Mouse (Mus musculus): ENCODE measurements around the gene A330070K13Rik. TPM values are rescaled to one million over a fixed set of nuclear protein-coding genes. Genes with fewer than 3 reads are reported as not detected.

A330070K13Rik gene
- total RNA-seq, 2 experiments from 2014 or later = not detected

DNA sequence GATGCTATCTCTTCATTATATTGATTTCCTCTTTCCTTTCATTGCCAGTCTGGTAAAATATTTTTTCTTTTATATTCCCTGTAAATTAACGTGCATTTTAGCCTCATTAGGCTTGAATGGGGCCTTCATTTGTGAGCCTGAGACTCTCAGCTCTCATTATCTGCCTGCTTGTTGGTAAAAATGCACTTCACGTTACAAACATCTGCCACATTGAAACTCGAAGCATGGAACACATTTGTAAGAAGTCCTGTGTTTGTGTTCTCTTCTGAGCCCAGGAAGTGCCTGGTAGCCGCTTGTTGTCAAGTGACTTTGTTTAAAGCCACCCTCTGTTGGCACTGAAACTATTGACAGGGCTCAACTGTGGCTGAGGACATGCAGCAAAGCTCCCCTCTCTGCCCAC, 53.2 kb downstream of the A330070K13Rik start:
- ATAC-seq (replicated peaks; ENCODE audit: low FRiP score, poor library complexity, severe bottlenecking) = no peak

DNA sequence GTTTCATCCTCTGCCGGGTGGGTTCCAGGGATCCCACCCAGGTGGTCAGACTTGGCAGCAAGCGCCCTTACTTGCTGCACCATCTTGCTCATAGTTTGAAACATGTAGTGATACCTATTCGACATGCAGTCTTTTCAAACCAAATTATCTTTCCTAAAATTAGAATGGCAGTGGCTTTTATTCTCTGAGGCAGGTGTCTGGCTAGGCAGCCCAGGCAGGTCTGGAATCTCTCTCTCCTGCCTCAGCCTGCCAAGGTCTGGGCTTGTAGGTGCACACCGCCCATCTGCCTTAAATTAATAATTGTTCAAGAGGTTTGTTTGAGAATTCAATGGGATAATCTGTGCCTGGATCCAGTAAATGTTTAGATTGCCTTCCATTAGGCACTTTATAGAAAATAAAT, 53.6 kb downstream of the A330070K13Rik start:
- ATAC-seq (replicated peaks; ENCODE audit: low FRiP score, poor library complexity, severe bottlenecking) = no peak

DNA sequence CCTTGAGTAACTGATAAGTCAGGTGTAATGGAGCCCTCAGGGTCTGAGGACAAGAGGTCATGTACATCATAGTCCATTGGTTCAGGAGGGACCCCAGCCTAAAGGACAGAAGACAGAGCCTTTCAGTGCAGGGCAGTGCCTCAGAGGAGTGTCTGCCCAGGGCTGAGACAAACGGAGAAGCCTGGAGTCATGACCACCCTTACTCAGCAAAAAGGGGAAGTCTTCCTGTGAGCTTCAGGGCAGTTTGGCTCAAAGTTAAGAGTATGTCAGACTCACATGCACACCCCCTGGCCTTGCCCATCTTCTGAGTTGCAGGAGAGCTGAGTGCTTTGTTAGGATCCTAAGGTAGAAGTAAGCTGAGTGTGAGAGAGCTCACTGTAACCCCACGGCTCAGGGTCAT, 54.5 kb downstream of the A330070K13Rik start:
- no peak for ATAC-seq (replicated peaks; ENCODE audit: low FRiP score, poor library complexity, severe bottlenecking)

Other genes starting within 250 kb of the A330070K13Rik start
- 11.2 and 15.1 TPM in 2 replicates for gene Kctd7, start 239.8 kb downstream of the A330070K13Rik start, total RNA-seq (2015; ENCODE audit: low replicate concordance)
- 17.1 and 19.2 TPM in 2 replicates for gene Kctd7, start 239.8 kb downstream of the A330070K13Rik start, total RNA-seq (2017; ENCODE audit: low replicate concordance)
- gene Rabgef1, start 212.8 kb downstream of the A330070K13Rik start, total RNA-seq (2015; ENCODE audit: low replicate concordance) = 47.4 and 56.6 TPM in 2 replicates
- 91.1 and 102 TPM in 2 replicates for gene Rabgef1, start 212.8 kb downstream of the A330070K13Rik start, total RNA-seq (2017; ENCODE audit: low replicate concordance)
- gene Tmem248, start 167.6 kb downstream of the A330070K13Rik start, total RNA-seq (2015; ENCODE audit: low replicate concordance) = 26.3 and 27.7 TPM in 2 replicates
- 25.5 and 32.0 TPM in 2 replicates for gene Tmem248, start 167.6 kb downstream of the A330070K13Rik start, total RNA-seq (2017; ENCODE audit: low replicate concordance)
- 32.7 and 57.3 TPM in 2 replicates for gene Sbds, start 129.1 kb downstream of the A330070K13Rik start, total RNA-seq (2015; ENCODE audit: low replicate concordance)
- gene Sbds, start 129.1 kb downstream of the A330070K13Rik start, total RNA-seq (2017; ENCODE audit: low replicate concordance) = 58.0 and 71.3 TPM in 2 replicates
- gene Tyw1, start 129.0 kb downstream of the A330070K13Rik start, total RNA-seq (2015; ENCODE audit: low replicate concordance) = 6.7 and 11.5 TPM in 2 replicates
- gene Tyw1, start 129.0 kb downstream of the A330070K13Rik start, total RNA-seq (2017; ENCODE audit: low replicate concordance) = 12.6 and 13.5 TPM in 2 replicates
- gene Caln1, start 15.2 kb downstream of the A330070K13Rik start, total RNA-seq (2015; ENCODE audit: low replicate concordance) = not detected in 2 replicates
- not detected in 2 replicates for gene Caln1, start 15.2 kb downstream of the A330070K13Rik start, total RNA-seq (2017; ENCODE audit: low replicate concordance)

All from erythroid progenitor cell, adult 5-6 weeks (primary cell).